Mouse (Mus musculus): ENCODE data around the gene Mprip. TPM values are rescaled to one million over a fixed set of nuclear protein-coding genes. Genes with fewer than 3 reads are reported as not detected.
A peak's percentile ranks its signal among the peaks of the same experiment; 100 is the strongest.

Mprip gene
- polyA plus RNA-seq, 1 experiment from 2014 or later, result 64.1 TPM

DNA sequence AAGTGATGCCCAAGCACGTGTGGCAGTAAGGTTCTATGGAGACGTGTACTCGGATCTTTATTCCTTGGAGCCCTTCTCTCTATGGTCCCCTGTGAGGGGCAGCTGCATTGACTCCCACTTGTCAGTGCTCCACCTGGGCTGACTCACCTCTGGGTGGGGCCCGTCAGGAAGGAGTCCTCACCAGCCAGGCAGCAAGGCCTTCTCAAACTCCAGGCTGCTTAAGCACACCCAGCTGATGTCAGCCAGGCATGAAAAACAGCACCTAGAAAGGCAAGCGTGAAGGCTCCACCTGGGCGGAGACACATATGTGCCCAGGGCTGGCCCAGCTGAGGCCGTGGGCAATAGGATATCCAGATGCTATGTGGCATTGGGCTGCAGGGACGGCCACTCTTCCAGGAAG, 18.7 kb upstream of the Mprip start:
- H3K27ac ChIP-seq (ENCODE audit: low read depth, low read length), result no peak overlapping the region
- H3K27me3 ChIP-seq (ENCODE audit: control insufficient read depth, insufficient read depth, low read length), result no peaks in the 10 kb centered on the region
- WGBS, result 79% methylated on average over 8 of the region's 8 CpGs
- H3K9me3 ChIP-seq (ENCODE audit: control insufficient read depth, low read length), result no peaks in the 10 kb centered on the region
- H3K4me1 ChIP-seq (ENCODE audit: control insufficient read depth, insufficient read depth, low read length), result no peaks in the 10 kb centered on the region
- H3K4me3 ChIP-seq (ENCODE audit: low read length), result no peak overlapping the region
- no peak overlapping the region for H3K9ac ChIP-seq (ENCODE audit: low read depth, low read length)
- no peaks in the 10 kb centered on the region for H3K36me3 ChIP-seq (ENCODE audit: control insufficient read depth, insufficient read depth, low read length)
- ATAC-seq (ENCODE audit: low FRiP score, low TSS enrichment), result no peak
- no peak overlapping the region for H3K4me2 ChIP-seq (replicated peaks; ENCODE audit: low read depth, low read length)

DNA sequence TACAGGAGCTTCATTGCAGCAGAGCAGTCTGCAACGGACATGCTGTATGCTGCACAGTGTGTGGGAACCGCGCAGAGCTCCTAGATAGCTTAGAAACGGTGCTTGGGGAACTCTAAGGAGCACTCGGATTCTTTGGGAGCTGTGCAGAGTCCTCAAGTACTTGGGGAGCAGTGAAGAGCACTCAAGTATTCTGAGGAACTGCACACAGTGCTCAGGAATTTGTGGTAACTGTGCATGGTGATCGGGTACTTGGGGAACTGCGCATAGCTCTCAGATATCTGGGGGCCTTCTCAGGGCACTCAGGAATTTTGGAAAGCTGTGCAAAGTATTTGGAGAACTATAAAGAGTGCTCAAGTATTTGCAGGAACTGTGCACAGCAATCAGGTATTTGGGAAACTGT, 16.1 kb upstream of the Mprip start:
- 61% methylated on average over 7 of the region's 7 CpGs for WGBS
- no peaks in the 10 kb centered on the region for H3K9me3 ChIP-seq (ENCODE audit: control insufficient read depth, low read length)
- H3K4me2 ChIP-seq (replicated peaks; ENCODE audit: low read depth, low read length), result no peak overlapping the region
- H3K9ac ChIP-seq (ENCODE audit: low read depth, low read length), result no peak overlapping the region
- no peaks in the 10 kb centered on the region for H3K36me3 ChIP-seq (ENCODE audit: control insufficient read depth, insufficient read depth, low read length)
- no peak overlapping the region for H3K27ac ChIP-seq (ENCODE audit: low read depth, low read length)
- H3K27me3 ChIP-seq (ENCODE audit: control insufficient read depth, insufficient read depth, low read length), result no peaks in the 10 kb centered on the region
- H3K4me1 ChIP-seq (ENCODE audit: control insufficient read depth, insufficient read depth, low read length), result no peaks in the 10 kb centered on the region
- no peak overlapping the region for H3K4me3 ChIP-seq (ENCODE audit: low read length)
- ATAC-seq (ENCODE audit: low FRiP score, low TSS enrichment), result no peak

DNA sequence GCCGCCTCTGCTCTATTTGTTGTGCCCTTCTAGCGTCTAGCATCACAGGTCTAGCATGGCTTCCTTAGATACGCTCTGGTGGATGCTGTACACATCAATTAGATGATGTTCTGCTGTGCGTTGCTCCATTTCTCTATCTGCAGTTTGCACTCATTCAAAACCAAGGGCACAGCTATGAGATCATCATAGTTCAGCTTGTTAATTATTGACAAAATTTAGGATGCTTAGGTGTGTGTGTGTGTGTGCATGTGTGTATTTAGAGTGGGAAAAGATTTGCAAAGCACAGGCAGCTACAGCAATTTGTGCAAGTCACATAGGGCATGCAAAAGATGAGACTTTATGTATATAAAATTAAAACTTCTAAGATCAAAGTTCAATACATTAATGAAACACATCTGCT, 12.0 kb upstream of the Mprip start:
- Histone ChIP-seq H3K4me2 (replicated peaks; ENCODE audit: low read depth, low read length) (no peak overlapping the region), H3K27ac (ENCODE audit: low read depth, low read length) (no peak overlapping the region), H3K4me1 (ENCODE audit: control insufficient read depth, insufficient read depth, low read length) (no peaks in the 10 kb centered on the region), H3K36me3 (ENCODE audit: control insufficient read depth, insufficient read depth, low read length) (no peaks in the 10 kb centered on the region), H3K9ac (ENCODE audit: low read depth, low read length) (no peak overlapping the region), H3K4me3 (ENCODE audit: low read length) (no peak overlapping the region), H3K27me3 (ENCODE audit: control insufficient read depth, insufficient read depth, low read length) (no peaks in the 10 kb centered on the region), H3K9me3 (ENCODE audit: control insufficient read depth, low read length) (no peaks in the 10 kb centered on the region)
- WGBS, result 64% methylated on average over 4 of the region's 4 CpGs
- no peak for ATAC-seq (ENCODE audit: low FRiP score, low TSS enrichment)

DNA sequence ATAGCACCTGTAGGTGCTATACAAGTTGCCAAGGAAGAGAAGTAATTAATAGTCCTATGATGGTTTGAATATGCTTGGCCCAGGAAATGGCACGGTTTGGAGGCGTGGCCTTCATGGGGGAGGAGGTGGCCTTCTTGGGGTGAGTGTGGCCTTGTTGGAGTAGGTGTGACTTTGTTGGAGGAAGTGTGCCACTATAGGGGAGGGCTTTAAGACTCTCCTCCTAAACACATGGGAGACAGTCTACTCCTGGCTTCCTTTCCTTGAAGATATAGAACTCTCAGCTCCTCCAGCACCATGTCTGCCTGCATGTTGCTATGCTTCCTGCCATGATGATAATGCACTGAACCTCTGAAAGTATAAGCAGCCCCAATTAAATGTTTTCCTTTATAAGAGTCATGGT, 8.1 kb upstream of the Mprip start:
- no peaks in the 10 kb centered on the region for H3K9me3 ChIP-seq (ENCODE audit: control insufficient read depth, low read length)
- H3K27ac ChIP-seq (ENCODE audit: low read depth, low read length), result no peak overlapping the region
- WGBS, result 78% methylated on average over 2 of the region's 2 CpGs
- H3K27me3 ChIP-seq (ENCODE audit: control insufficient read depth, insufficient read depth, low read length), result no peaks in the 10 kb centered on the region
- H3K4me2 ChIP-seq (replicated peaks; ENCODE audit: low read depth, low read length), result no peak overlapping the region
- H3K4me1 ChIP-seq (ENCODE audit: control insufficient read depth, insufficient read depth, low read length), result no peaks in the 10 kb centered on the region
- H3K4me3 ChIP-seq (ENCODE audit: low read length), result no peak overlapping the region
- no peaks in the 10 kb centered on the region for H3K36me3 ChIP-seq (ENCODE audit: control insufficient read depth, insufficient read depth, low read length)
- H3K9ac ChIP-seq (ENCODE audit: low read depth, low read length), result no peak overlapping the region
- no peak for ATAC-seq (ENCODE audit: low FRiP score, low TSS enrichment)

GRCm38 (mm10) chr11:59653547-59653946, 7.6 kb upstream of the Mprip start:
- no peaks in the 10 kb centered on the region for H3K36me3 ChIP-seq (ENCODE audit: control insufficient read depth, insufficient read depth, low read length)
- 90% methylated on average over 2 of the region's 2 CpGs for WGBS
- no peaks in the 10 kb centered on the region for H3K27me3 ChIP-seq (ENCODE audit: control insufficient read depth, insufficient read depth, low read length)
- no peak overlapping the region for H3K4me2 ChIP-seq (replicated peaks; ENCODE audit: low read depth, low read length)
- H3K4me3 ChIP-seq (ENCODE audit: low read length), result no peak overlapping the region
- no peak for ATAC-seq (ENCODE audit: low FRiP score, low TSS enrichment)
- no peak overlapping the region for H3K27ac ChIP-seq (ENCODE audit: low read depth, low read length)
- no peaks in the 10 kb centered on the region for H3K9me3 ChIP-seq (ENCODE audit: control insufficient read depth, low read length)
- no peaks in the 10 kb centered on the region for H3K4me1 ChIP-seq (ENCODE audit: control insufficient read depth, insufficient read depth, low read length)
- no peak overlapping the region for H3K9ac ChIP-seq (ENCODE audit: low read depth, low read length)

DNA sequence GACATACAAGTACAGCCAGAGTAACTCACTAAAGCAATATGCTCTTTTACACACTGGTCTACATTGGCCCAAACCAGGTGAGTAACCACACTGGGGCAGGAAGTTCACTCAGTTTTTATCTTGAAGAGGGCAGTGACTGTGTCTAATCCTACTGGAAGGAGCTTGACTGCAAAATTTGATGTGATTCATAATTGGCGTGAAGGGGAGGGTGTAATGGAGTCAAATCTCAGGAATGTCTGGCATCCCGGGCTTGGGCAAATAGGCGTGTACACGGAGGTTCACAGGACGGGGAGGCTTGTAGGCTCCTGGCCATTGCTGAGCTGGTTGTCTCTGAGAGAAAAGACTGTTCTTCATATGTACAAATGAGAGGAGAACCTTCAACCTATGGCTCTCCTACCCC, 5.8 kb upstream of the Mprip start:
- Histone ChIP-seq H3K9ac (ENCODE audit: low read depth, low read length) (no peak overlapping the region), H3K4me3 (ENCODE audit: low read length) (no peak overlapping the region), H3K27me3 (ENCODE audit: control insufficient read depth, insufficient read depth, low read length) (no peaks in the 10 kb centered on the region), H3K9me3 (ENCODE audit: control insufficient read depth, low read length) (no peaks in the 10 kb centered on the region), H3K4me2 (replicated peaks; ENCODE audit: low read depth, low read length) (no peak overlapping the region), H3K27ac (ENCODE audit: low read depth, low read length) (no peak overlapping the region), H3K4me1 (ENCODE audit: control insufficient read depth, insufficient read depth, low read length) (no peaks in the 10 kb centered on the region), H3K36me3 (ENCODE audit: control insufficient read depth, insufficient read depth, low read length) (no peaks in the 10 kb centered on the region)
- WGBS, result 73% methylated on average over 5 of the region's 5 CpGs
- no peak for ATAC-seq (ENCODE audit: low FRiP score, low TSS enrichment)

- Histone ChIP-seq H3K36me3 (ENCODE audit: control insufficient read depth, insufficient read depth, low read length) (no peaks in the 10 kb centered on the region), H3K4me1 (ENCODE audit: control insufficient read depth, insufficient read depth, low read length) (no peaks in the 10 kb centered on the region), H3K27ac (ENCODE audit: low read depth, low read length) (no peak overlapping the region), H3K4me2 (replicated peaks; ENCODE audit: low read depth, low read length) (no peak overlapping the region), H3K9ac (ENCODE audit: low read depth, low read length) (no peak overlapping the region), H3K27me3 (ENCODE audit: control insufficient read depth, insufficient read depth, low read length) (no peaks in the 10 kb centered on the region), H3K9me3 (ENCODE audit: control insufficient read depth, low read length) (no peaks in the 10 kb centered on the region), H3K4me3 (ENCODE audit: low read length) (no peak overlapping the region)
- ATAC-seq (ENCODE audit: low FRiP score, low TSS enrichment), result no peak
- 66% methylated on average over 7 of the region's 7 CpGs for WGBS
Observed at GRCm38 (mm10) chr11:59656016-59656415, 5.1 kb upstream of the Mprip start.

DNA sequence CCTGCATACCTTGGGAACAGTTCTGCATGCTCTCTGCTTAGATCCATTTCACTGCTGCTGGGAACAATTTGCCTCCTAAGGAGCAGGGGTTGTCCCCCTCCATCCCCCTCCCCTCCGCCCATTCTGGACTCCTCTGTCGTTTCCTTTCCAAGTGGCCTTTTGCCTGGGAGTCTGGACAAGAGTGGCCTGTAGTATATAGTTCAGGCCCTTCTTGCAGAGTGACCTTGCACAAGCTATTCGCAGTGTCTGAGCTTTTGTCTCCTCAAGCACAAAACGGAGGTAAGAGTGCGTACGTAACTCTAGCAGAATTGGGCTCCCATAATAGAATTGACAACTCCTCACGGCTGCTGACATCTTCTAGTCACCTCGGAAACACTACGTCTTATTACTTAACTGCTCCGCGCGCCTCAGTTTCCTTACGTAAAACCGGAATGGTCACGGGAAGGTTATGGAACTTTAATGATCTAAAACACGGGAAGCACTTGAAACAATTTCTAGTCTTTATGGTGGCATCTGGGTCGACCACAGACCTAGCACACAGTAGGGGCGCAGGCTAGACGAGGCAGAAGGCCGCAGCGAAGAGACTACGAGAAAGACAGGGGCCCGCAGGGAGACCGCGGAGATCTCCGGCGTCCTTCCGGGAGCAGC, 620 bp downstream of the Mprip start:
- no peaks in the 10 kb centered on the region for H3K36me3 ChIP-seq (ENCODE audit: control insufficient read depth, insufficient read depth, low read length)
- peak overlapping the region; percentile 70 for H3K4me2 ChIP-seq (replicated peaks; ENCODE audit: low read depth, low read length)
- H3K9me3 ChIP-seq (ENCODE audit: control insufficient read depth, low read length), result no peaks in the 10 kb centered on the region
- ATAC-seq (ENCODE audit: low FRiP score, low TSS enrichment), result peak; percentile 5; the same call in 1 of the 2 replicates
- H3K27ac ChIP-seq (ENCODE audit: low read depth, low read length), result 0 out of 2 replicates have a peak overlapping the region, but pooled peaks have one; percentile 9
- H3K4me1 ChIP-seq (ENCODE audit: control insufficient read depth, insufficient read depth, low read length), result peaks cover 30% of the 10 kb centered on the region
- H3K4me3 ChIP-seq (ENCODE audit: low read length), result peak overlapping the region; percentile 74
- no peaks in the 10 kb centered on the region for H3K27me3 ChIP-seq (ENCODE audit: control insufficient read depth, insufficient read depth, low read length)
- peak overlapping the region; percentile 79 for H3K9ac ChIP-seq (ENCODE audit: low read depth, low read length)
- 1% methylated on average over 28 of the region's 28 CpGs for WGBS

DNA sequence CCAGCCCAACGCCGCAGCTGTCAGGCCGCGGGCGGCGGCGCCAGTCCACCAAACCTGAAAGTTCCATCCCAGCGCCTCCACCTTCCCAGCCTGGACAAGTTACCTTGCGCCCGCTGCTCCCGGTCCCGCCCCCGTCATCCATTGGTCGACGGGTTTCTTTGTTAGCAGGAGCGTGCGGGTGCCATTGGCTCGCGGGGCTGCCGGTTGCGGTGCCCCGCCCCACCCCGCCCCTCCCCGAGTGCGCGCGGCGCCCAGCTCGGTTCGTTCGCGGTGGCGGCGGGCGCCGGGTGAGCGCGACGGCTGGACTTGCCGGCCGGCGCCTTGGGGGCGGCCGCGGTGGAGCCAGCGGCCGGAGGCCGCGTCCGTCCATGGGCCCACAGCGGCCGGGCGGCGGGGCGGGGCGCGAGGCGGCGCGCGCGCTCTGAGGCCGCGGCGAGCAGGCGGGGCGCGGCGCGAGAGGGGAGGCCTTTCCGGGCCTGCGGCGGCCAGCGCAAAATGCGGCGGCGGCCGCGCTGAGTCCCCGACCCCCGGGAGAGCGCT, 1.2 kb downstream of the Mprip start:
- peak; percentile 97 for ATAC-seq (ENCODE audit: low FRiP score, low TSS enrichment)

More for the DNA sequence above, 1.2 kb downstream of the Mprip start:
- Histone ChIP-seq H3K9me3 (ENCODE audit: control insufficient read depth, low read length) (no peaks in the 10 kb centered on the region), H3K4me3 (ENCODE audit: low read length) (peak overlapping the region; percentile 74), H3K27ac (ENCODE audit: low read depth, low read length) (peak overlapping the region; percentile 30; the same call in 1 of the 2 replicates), H3K4me2 (replicated peaks; ENCODE audit: low read depth, low read length) (peak overlapping the region; percentile 80), H3K4me1 (ENCODE audit: control insufficient read depth, insufficient read depth, low read length) (peaks cover 30% of the 10 kb centered on the region), H3K27me3 (ENCODE audit: control insufficient read depth, insufficient read depth, low read length) (no peaks in the 10 kb centered on the region), H3K9ac (ENCODE audit: low read depth, low read length) (peak overlapping the region; percentile 79), H3K36me3 (ENCODE audit: control insufficient read depth, insufficient read depth, low read length) (no peaks in the 10 kb centered on the region)
- under 1% methylated on average over 66 of the region's 82 CpGs for WGBS

Data from kidney, embryonic 14.5 days (tissue).